Mouse (Mus musculus) brain, adult 2 months (tissue): ENCODE results near the gene Kcnab2.
A peak's percentile ranks its signal among the peaks of the same experiment; 100 is the strongest.

Source experiments
- DNase-seq: peaks from one replicate; pipeline ENCODE4 v3.0.0; 2011; ENCODE audit warnings: low read depth, low spot score

Kcnab2 gene

DNA sequence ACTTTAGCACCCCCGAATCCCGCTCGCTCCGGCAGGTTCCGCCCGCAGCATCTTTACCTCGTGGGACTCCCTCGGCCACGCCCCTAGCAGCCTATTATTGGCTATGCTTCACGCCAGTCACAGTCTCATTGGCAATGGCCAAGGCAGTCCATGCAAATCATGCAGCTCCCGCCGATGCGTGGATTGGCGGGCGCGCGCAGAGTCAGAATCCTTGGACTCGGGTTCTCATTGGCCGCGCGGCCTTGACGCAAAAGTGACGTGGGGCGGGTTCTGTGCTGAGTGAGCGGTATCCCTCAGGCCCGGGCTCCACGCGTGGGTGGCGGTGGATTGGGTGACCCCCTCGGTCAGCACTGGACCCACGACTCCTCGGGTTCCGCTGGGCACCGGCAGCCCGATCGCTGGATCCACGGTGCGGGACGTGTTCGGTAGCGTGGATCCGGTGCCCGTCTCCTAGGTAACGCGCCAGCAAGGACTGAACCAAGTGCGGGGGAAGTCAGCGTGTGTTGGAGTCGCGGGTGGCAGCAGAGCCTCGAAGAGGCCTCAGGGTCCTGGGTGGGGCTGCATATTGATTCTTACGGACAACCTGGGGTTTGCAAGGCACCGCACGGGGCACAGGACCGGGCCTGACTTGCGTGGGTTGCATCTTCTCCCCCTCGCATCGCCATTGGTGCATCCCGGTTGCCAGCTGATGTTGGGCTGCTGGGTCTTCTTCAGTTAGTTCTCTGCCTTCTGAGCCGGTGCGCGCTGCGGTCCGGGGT is at the start of gene Kcnab2:
TSS of gene Kcnab2 (minus strand) at position 406 of the 758 bp plus-strand sequence.
- DNase-seq = peak; percentile 100

GRCm38 (mm10) chr4:152520083-152520482 is 42.4 kb upstream of the Kcnab2 start:
- peak; percentile 96 for DNase-seq

DNA sequence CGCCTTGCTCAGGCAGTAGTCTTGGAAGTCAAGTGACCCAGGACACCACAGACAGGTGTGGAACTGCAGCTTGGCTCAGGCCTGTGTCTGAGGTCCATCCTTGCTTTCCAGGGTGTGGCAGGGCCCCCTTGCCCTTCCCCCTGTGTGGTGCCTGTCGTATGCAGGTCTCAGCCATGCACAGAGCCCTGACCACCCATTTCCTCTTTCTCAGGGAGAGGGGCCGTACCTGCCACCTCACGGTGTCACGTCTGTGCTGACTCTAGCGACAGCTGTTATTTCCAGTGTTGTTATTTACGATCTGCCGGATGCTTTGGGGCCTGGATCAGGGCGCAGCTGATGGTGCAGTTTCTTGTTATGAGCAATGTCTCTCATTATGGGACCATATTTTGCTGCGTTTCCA is 41.4 kb upstream of the Kcnab2 start:
- DNase-seq = no peak

DNA sequence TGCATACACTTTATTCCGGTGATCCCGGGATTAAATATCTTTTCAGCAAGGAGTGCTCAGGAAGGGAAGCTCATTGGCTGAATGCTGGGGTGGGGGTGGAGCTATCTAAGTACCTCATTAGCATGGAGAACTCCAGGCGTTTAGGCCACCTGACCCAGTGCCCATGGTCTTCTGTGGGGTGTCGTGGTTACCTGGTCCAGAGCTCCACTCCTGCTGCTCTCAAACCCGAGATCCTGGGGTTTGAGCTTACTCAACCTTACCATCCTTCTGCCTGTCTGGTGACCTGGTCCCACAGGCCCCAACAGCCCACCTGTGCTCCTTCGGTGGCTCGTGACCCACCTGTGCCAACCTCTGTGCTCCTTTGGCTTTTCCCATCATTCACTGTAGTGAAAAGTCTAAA is 37.2 kb upstream of the Kcnab2 start:
- no peak for DNase-seq

GRCm38 (mm10) chr4:152512221-152512925 is 34.7 kb upstream of the Kcnab2 start:
- DNase-seq = no peak

DNA sequence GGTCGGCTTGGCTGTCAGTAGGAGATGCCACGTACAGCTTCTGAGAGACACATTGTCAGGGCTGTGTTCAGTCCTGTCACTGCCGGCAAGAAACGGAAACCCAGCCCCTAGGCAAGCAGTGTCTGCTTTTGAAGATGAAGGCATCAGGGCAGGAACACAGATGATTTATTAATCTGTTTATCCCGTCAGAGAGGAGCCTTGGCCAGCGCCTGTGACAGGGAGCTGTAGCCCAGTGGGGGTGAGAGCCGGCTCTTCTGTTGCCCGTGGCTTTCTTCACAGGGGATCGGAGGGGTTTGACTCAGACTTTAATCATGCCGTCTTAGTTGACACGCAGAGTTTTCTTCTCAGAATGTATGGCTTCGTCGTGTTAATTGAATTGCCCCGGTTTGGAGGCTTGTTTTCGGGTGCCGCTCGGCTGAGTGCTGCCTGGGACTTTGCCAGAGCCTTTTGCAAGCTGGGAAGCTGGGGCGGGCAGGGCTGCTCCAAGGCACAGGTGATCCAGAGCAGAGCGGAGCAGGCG is 16.7 kb upstream of the Kcnab2 start:
- peak; percentile 66 for DNase-seq

DNA sequence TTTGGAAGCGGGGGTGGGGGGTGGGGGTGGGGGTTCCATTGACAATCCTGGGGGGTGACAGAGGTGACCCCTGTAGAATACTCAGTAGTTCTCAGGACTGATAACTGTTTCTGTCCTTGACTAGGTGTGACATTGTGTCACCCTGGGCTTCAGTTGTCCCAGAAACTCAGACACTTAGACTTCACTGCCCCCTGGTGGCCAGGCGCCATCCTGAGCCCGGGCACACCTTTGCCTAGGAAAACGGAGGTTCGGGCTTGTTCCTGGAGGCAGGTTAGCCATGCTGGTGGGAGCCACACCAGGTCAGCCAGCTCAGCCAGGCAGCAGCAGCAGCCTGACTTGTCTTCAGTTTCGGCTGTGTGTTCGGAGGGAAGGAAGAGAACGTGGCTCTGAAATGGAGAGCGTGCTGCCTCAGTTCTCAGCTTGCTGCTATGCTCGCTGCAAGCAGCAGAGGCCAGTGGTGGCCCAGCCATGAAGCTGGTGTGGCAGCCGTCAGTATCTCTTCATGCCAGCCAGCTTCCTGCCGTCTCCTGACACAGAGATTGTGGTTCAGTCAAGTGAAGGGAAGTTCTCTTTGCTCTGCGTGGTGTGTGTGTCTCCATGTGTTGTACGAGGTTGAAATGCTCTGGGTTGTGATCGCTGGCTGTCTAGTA is 13.7 kb upstream of the Kcnab2 start:
- DNase-seq = peak; percentile 84

DNA sequence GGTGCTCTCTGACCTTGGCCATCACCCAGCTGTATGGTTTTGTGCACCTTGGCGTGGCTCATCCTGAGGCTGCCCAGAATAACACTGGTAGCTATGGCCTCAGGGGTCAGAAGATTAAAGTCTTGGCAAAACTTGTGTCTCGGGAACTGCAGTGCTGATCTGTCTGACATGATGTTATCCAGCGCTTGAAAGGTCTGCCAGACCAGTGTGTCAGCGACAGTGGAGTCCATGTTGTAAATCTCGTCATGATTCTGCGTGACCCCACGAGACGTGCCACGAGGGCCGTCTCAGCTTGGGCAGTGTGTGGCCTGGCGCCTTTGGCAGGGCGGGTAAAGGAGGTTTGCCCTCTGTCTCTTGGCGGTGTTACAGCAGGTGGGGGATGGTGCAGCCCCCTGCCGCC is 12.6 kb upstream of the Kcnab2 start:
- DNase-seq = no peak

DNA sequence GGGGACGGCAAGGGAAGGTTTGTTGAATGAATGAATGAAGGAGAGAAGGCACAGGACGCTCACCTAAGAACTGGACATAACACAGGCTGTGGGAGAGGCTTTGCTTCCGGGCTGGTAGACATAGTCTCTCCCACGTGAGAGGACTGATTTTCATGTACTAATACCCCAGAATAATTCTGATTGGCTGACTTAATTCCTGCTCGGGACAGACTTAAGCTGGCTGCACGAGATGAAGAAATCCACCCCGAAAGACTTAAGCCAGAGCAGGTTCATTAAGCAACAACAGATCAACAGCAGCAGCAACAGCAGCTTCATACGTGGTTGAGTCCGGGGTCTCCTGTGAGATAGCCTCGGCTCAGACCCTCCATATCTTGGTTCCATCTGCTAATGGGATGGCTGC is 10.4 kb upstream of the Kcnab2 start:
- no peak for DNase-seq

GRCm38 (mm10) chr4:152480426-152480825 is 2.8 kb upstream of the Kcnab2 start:
- peak; percentile 70 for DNase-seq

DNA sequence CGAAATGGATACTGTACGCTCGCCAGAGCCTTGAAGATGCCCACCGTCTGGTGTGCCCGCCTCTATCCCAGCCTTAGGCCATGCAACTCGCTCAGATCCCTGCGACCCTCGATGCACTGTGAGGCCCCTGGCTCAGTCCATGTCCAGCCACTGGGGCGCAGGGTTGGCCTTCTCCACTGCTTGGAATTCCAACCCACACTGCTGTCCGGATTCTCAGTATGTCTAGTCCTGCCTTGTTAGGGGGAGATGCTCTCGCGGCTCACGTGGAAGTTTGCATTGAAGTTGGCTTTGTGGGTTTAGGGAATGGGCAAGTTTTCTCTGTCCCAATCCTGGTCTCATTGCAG is 525 bp upstream of the Kcnab2 start:
- DNase-seq = no peak

GRCm38 (mm10) chr4:152477106-152477465 is 585 bp downstream of the Kcnab2 start:
- DNase-seq = no peak

GRCm38 (mm10) chr4:152476427-152477023 is 1.1 kb downstream of the Kcnab2 start, which contains the start of gene Nphp4:
Gene Nphp4 (plus strand): TSS chr4:152476706.
- DNase-seq = peak; percentile 63

GRCm38 (mm10) chr4:152475941-152476340 is 1.7 kb downstream of the Kcnab2 start:
- DNase-seq = no peak

GRCm38 (mm10) chr4:152467951-152468350 is 9.7 kb downstream of the Kcnab2 start:
- DNase-seq = peak; percentile 75

GRCm38 (mm10) chr4:152466601-152467000 is 11.1 kb downstream of the Kcnab2 start:
- DNase-seq = peak; percentile 73

DNA sequence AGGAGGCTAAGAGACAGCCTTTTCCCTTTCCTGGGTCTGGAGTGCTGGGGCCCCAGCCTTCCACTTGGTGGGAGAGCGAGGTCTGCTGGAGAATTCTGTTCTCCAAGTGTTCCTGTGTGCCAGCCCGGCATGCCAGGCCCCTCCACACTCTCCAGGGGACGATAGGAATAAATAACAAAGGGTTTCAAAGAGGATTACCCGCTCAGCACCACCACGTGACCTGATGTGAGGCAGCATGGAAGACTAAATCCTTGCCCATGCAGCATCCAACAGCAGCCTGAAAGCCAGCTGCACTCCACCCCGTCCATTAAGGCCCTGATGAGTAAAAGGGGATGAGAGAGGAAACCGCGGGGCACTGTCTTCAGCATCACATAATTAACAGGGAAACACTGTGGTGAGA is 12.6 kb downstream of the Kcnab2 start:
- peak; percentile 76 for DNase-seq

DNA sequence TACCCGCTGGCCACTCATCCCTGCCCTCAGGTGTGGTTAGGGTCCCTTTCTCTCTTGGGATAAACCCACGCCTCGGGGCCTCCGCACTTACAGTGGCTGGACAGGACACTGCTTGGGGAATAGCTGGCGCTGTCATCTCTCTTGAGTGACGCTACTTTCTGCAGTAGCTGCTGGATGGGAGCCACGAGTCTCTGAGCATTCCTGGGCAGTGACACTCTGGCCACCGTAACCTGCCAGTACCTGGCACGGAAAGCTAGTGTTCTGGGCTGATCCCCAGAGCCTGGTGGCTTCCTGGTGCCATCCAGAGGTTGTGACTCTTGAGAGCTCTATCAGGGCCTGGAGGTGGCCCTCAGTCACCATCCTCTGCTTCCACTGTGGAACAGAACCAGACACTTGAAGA is 14.5 kb downstream of the Kcnab2 start:
- DNase-seq = no peak

GRCm38 (mm10) chr4:152462516-152462915 is 15.2 kb downstream of the Kcnab2 start:
- peak; percentile 60 for DNase-seq

- no peak for DNase-seq
Measured at GRCm38 (mm10) chr4:152457673-152458072, 20.0 kb downstream of the Kcnab2 start.

- DNase-seq = peak; percentile 93
Measured at GRCm38 (mm10) chr4:152456609-152457008, 21.1 kb downstream of the Kcnab2 start.

- DNase-seq = peak; percentile 50
Measured at GRCm38 (mm10) chr4:152454153-152454552, 23.5 kb downstream of the Kcnab2 start.
